Mouse (Mus musculus): Measurements from ENCODE around the gene Matk.

- TF ChIP-seq CTCF (IDR thresholded peaks at IDR 0.05; ENCODE audit: borderline replicate concordance, insufficient read depth, low read depth, low read length) (no peak), POLR2A (IDR thresholded peaks at IDR 0.05; ENCODE audit: borderline replicate concordance, insufficient read depth, low read length) (no peak)
Measured at GRCm38 (mm10) chr10:81261025-81261424, 8.3 kb downstream of the Matk start.

All from cerebellum, adult 2 months (tissue).